Mouse (Mus musculus) layer of hippocampus, postnatal 36 days (tissue): ENCODE measurements at regions not wholly inside any gene's neighbourhood (a gene's known extent, or its start where the extent isn't known, plus 50 kb on each side); places are given as distances from the start of the nearest gene placed in this dataset.
"Not testable (repeated sequence)": the region's sequence is repeated elsewhere in the genome, so short reads cannot be mapped to it uniquely, and the experiment has no call there.

ENCODE experiments used
- DNase-seq, 2 experiments: peaks; one replicate each; pipeline ENCODE4 v3.0.0; 2022

GRCm38 (mm10) chr1:83832946-83833345 lies 424.9 kb upstream of the Sphkap start:
- DNase-seq, result no peak

- no peak for DNase-seq
Observed at GRCm38 (mm10) chr1:83831900-83832535, 424.0 kb upstream of the Sphkap start.

- no peak for DNase-seq
Observed at GRCm38 (mm10) chr1:83830025-83830645, 422.1 kb upstream of the Sphkap start.

GRCm38 (mm10) chr1:83811162-83811561 lies 403.2 kb upstream of the Sphkap start:
- DNase-seq, result not testable (repeated sequence)

DNA sequence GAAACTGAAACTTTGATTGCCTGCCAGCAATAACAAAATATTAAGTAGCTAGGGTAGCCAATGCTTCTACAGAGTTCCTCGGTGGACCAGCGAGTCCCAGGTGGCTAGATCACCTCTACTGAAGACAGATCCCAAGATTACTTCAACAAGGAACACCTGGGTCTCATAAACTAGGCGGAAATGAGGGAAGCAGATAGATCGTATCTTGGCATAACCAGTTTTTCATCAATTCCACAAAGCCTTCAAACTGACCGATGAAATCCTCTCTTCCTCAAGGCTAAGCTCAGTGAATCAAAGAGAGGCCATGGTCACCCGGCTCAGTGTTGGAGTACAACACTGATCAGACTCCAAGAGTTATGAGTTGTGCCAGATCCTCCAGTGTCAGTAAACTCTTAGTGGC lies 400.4 kb upstream of the Sphkap start:
- no peak for DNase-seq

- no peak for DNase-seq
Observed at GRCm38 (mm10) chr1:83803345-83804041, 395.5 kb upstream of the Sphkap start.

DNA sequence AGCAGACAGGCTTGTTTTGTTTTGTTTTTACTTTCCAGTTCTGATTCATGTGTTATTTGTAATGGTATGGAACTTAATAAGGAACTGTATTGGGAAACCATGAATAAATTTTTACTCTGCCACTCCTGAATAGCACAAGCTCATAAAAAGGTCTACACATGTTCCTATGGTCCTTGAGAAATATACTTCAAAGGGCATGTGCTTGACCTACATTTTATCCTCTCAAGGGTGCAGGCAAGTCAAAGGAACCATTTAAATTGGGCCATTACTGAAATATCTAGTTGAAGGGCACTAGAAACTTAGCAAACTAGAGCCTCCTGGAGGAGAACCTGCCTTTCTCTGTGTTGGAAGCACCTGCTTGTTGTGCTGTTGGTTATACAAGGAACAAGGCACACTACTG lies 393.8 kb upstream of the Sphkap start:
- no peak for DNase-seq

DNA sequence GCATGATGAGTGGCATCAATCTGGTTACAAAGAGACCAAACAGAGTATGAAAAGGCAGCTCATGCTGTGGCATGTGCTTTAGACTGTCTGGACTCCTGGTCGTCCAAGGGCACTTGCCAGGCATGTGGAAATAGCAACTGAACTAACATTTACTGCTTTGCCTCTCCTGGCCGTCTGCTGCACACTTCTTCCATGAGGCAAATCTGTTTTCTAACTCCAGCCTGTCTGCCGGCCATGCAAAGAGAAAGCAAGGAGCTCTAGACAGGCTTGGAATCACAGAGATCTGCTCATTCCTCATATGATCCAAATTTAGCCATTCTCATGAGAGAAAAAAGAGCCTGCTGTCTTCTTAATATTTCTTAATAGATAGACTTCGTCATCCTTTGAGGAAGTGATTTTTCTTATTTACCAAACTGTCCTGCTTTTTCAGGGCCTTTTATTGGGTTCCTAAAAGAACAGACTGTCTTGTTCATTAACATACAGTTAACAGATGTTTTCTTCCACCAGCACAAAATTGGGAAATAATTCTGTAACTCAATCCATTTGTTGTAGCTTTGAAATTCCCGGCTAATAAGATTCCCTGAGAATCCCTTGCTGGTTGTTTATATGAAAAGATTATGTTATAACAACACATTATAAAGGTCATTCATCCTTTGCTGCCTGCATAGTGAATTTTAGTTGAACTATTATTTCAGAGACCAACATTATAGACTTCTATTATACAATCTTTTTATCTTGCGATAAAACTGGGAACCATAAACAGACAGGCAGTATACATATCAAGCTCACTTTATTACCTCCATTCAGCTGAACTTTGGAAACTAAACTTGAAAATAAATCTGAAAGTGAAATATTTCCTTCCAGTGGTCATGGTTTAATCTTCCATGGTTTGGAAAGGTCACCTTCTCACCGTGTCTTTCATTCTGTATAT lies 389.2 kb upstream of the Sphkap start:
- DNase-seq, result peak in 1 of 2 experiments; percentile 2

DNA sequence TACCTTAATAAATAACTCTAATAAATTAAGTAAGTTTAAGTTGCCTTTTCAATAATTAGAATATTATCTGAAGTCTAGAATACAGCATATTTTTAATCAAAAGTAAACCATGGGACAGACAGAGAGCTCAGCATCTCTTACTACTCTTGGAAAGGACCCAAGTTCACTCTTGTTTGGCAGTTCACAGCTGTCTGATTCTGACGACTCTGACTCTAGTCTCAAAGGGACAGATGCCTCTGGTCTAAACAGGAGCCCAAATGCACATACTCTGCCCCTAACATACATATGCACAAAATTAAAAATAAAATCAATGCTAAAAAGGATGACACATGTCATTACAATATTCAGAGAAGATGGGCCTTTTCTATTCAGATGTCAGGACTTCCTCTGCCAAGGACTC lies 369.2 kb upstream of the Sphkap start:
- DNase-seq, result no peak

- no peak for DNase-seq
Observed at GRCm38 (mm10) chr1:83771160-83771559, 363.2 kb upstream of the Sphkap start.

DNA sequence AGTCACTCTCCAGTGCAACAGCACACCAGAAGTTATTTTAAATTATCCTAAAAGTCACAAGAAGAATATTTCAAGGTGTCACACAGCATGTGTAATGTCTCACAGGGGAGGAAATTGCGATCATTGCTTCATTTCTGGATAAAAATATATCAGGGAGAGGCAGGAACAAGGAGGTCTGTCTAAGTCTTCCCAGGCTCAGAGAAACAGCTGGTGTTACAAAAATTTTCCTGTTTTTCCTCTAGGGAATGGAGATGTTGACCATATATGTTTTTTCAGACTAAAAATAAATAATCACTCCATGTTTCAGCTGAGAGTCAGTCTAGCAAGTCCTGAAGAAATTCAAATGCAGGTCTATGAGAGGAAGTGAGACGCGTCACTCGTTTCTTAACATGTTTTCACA lies 353.5 kb upstream of the Sphkap start:
- no peak for DNase-seq

DNA sequence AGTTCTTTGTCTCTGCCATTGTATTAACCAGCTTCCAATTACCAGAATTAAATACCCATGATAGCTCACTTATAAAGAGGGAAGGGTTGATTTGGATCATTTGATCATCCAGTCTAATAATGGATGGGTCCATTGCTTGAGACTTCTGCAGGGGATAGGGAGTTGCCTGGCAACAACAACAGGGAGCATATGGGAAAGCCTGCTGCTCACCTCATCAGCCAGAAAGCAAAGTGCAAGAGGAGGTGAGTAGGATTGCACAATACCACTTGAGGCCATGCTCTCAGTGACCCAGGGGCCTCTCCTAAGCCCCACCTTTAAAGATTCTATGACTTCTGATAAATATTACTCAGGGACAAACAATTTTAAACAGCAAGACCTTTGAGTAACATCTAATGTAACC lies 348.9 kb upstream of the Sphkap start:
- no peak for DNase-seq

- no peak for DNase-seq
Observed at GRCm38 (mm10) chr1:83755336-83755735, 347.3 kb upstream of the Sphkap start.

GRCm38 (mm10) chr1:83752976-83753375 lies 345.0 kb upstream of the Sphkap start:
- no peak for DNase-seq

DNA sequence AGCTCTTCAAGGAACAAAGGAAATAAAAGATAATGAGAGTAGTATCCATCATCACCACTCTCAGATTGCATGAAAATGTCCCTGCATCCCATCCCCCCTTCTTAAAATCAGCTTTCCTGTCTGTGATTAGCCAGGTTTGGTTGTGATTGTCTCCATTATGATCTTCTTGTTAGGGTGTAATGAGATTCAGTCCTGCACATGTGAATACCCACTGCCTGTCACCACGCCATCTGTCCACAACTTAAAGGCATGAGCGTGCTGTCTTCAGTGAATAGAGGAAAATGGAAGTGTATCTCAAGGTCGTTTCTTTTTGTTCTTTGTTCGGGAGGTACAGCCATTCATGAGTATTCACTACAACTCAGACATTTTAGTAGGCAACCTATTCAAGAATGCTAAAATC lies 341.0 kb upstream of the Sphkap start:
- DNase-seq, result no peak

GRCm38 (mm10) chr1:83748061-83748460 lies 340.1 kb upstream of the Sphkap start:
- DNase-seq, result no peak

- DNase-seq, result no peak
Observed at GRCm38 (mm10) chr1:83747412-83747811, 339.4 kb upstream of the Sphkap start.

- peak in 1 of 2 experiments; percentile 18 for DNase-seq
Observed at GRCm38 (mm10) chr1:83746036-83746435, 338.0 kb upstream of the Sphkap start.

DNA sequence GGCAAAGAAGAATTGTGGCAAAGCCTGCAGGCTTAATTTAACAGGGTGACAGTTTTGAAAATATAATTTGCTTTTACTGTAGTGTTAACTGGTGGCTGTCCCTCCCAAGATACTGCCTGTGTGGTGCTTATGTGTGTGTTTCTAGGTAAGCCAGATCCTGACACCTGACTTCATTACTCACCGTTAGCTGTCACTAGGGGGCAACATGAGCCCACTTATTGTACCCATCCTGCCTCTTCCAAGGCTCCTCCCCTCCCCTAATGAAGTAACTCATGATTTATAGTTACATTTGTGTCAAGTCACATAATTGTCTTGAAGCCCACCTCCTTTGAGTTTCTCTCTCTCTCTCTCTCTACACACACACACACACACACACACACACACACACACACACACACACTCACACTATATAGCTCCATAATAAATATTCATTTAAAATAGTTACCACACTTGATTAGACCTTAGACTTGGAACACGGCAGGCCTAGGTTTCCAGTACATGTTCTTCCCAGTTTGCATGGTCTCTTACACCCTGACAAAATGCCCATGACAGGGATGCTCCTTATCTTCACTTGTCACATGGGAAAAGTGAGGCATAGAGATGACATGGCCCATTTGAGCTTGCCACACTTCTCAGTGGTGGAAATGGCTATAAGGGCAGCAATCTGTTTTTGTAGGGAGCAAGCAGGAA lies 328.6 kb upstream of the Sphkap start:
- DNase-seq, result no peak

DNA sequence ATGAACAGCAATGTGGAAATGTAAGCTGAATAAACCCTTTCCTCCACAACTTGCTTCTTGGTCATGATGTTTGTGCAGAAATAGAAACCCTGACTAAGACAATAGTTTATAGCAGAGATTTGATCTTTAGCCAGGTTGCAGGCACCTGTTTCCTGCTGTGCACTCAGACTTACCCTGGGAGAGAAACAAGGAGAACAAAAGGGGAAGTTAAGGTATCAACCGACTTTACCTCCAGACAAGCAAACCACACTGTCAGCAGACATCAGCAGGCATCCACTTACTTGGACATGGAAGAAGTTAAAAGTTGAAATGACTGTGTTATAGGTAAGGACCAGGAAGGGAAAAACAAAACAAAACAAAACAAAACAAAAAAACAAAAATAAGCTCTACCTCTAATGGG lies 323.7 kb upstream of the Sphkap start:
- no peak for DNase-seq

DNA sequence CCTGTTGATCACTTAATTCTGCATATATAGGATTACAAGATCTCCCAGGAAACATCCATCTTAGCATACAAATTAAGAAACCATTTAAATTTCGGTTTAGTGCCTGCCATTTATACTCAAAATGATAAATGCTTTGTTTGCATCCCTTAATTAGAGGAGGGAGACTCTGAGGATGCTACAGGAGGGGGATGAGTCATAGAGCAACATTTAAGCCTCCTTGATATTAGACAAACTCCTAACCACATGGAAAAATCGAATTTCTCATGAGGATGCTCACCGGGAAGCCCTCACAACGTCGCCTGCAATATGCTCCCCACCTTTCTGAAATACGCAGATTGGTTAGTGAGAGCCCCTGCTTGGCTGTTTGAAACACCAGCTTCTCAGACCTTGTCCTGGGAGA lies 320.8 kb upstream of the Sphkap start:
- no peak for DNase-seq

DNA sequence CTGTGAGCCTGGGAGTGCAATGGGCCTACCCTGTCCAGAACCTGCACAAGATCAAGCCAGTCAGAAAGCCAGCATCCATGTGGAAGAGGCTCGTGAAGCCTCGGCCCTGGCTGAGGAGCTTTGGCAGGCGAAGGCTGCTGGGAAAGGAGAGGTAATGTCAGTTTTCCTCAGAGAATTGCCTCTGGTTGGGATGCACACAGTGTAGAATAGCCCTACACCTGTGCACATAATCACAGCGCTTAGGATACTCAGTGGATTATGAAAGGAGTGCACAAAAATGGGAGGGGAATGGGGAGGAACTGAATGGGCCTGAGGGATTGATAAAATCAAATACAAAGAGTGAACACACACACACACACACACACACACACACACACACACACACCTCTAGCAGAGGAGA lies 319.9 kb upstream of the Sphkap start:
- DNase-seq, result no peak
